Mouse (Mus musculus) gastrocnemius, postnatal 25 days (tissue): Measurements from ENCODE around the gene Ankrd66. TPM values are rescaled to one million over a fixed set of nuclear protein-coding genes. Genes with fewer than 3 reads are reported as not detected.
"Not testable (repeated sequence)": the region's sequence is repeated elsewhere in the genome, so short reads cannot be mapped to it uniquely, and the experiment has no call there.

Source experiments
- DNase-seq: peaks from one replicate; pipeline ENCODE4 v3.0.0; 2022
- total RNA-seq, 2 experiments: library from RNA; stranded (reverse); gene quantifications; 1 replicate in 1 of 2; 2 replicates in 1 of 2; pipeline ENCODE4 v1.2.3; 2021

Ankrd66 gene
- total RNA-seq, 2 experiments from 2014 or later, result not detected

- not testable (repeated sequence) for DNase-seq
Observed at GRCm38 (mm10) chr17:43536841-43537240, 6.6 kb downstream of the Ankrd66 start.

- peak; percentile 33 for DNase-seq
Observed at GRCm38 (mm10) chr17:43534362-43535222, 8.8 kb downstream of the Ankrd66 start.

- no peak for DNase-seq
Observed at GRCm38 (mm10) chr17:43531192-43531591, 12.2 kb downstream of the Ankrd66 start.

GRCm38 (mm10) chr17:43530507-43530906 is 12.9 kb downstream of the Ankrd66 start:
- no peak for DNase-seq

- no peak for DNase-seq
Observed at GRCm38 (mm10) chr17:43520166-43520565, 23.3 kb downstream of the Ankrd66 start.

GRCm38 (mm10) chr17:43518644-43519409 is 24.6 kb downstream of the Ankrd66 start:
- peak; percentile 13 for DNase-seq

GRCm38 (mm10) chr17:43510782-43511181 is 32.7 kb downstream of the Ankrd66 start:
- DNase-seq, result no peak

GRCm38 (mm10) chr17:43504594-43504934 is 38.9 kb downstream of the Ankrd66 start:
- DNase-seq, result no peak

GRCm38 (mm10) chr17:43503861-43504593 is 39.4 kb downstream of the Ankrd66 start:
- DNase-seq, result no peak

- no peak for DNase-seq
Observed at GRCm38 (mm10) chr17:43502592-43502991, 40.8 kb downstream of the Ankrd66 start, which contains the start of gene Mep1a. Gene Mep1a (minus strand): TSS chr17:43502812.

GRCm38 (mm10) chr17:43501631-43502030 is 41.8 kb downstream of the Ankrd66 start:
- DNase-seq, result no peak

GRCm38 (mm10) chr17:43501223-43501622 is 42.2 kb downstream of the Ankrd66 start:
- no peak for DNase-seq

GRCm38 (mm10) chr17:43500513-43500912 is 42.9 kb downstream of the Ankrd66 start:
- no peak for DNase-seq

GRCm38 (mm10) chr17:43497521-43497920 is 45.9 kb downstream of the Ankrd66 start:
- DNase-seq, result no peak

- DNase-seq, result no peak
Observed at GRCm38 (mm10) chr17:43495502-43495901, 47.9 kb downstream of the Ankrd66 start.

- DNase-seq, result not testable (repeated sequence)
Observed at GRCm38 (mm10) chr17:43490371-43490770, 53.1 kb downstream of the Ankrd66 start.

- DNase-seq, result no peak
Observed at GRCm38 (mm10) chr17:43488439-43489151, 54.8 kb downstream of the Ankrd66 start.

GRCm38 (mm10) chr17:43485982-43486381 is 57.5 kb downstream of the Ankrd66 start:
- DNase-seq, result no peak
